9 mouse cellular contexts compared by ENCODE assay signal in genomic region chr2:101525503-101526381, GRCm38 (mm10).
A peak's percentile ranks its signal among the peaks of the same experiment; 100 is the strongest.
DNase-seq lines count a peak whose midpoint lies in the region; ATAC-seq and TF ChIP-seq lines count a peak whose summit lies in the region.
"Had no signal": no experiment of that assay in that cellular context is flagged by ENCODE, and none has a peak within 500 bp of the region (broad histone marks: within the 10 kb centered on the region; RNA-seq: fewer than 3 reads in every experiment).

No protein-coding gene starts in this region.

- DNase-seq in intestine, embryonic 14.5 days (ENCODE audit: low spot score): peak; percentile 52
- peak; percentile 45 for DNase-seq in ZHBTc4 (ENCODE audit: low read depth, low spot score)
- peak; percentile 58 for DNase-seq in left cerebral cortex, postnatal 4 days
- peak; percentile 61 for DNase-seq in retina, postnatal 7 days (ENCODE audit: low read depth, low spot score)
- no peak for DNase-seq in urinary bladder, postnatal 36 days (ENCODE audit: low spot score in 2 of 2)

- TF ChIP-seq POLR2A in cortical plate, adult 2 months (IDR thresholded peaks at IDR 0.05; ENCODE audit: extremely low read depth, insufficient read depth, low read length): no peak

- intact Hi-C loops in left cerebral cortex, postnatal 4 days (cut with DNase I): loop anchor here (10.0 kb wide), 1 partner anchor 221 kb away; no protein-coding TSS in a partner anchor

- H3K9me3 ChIP-seq in intestine, embryonic 14.5 days (ENCODE audit: control insufficient read depth, low read length): no peaks in the 10 kb centered on the region
- H3K9me3 ChIP-seq in intestine, embryonic 16.5 days (ENCODE audit: control insufficient read depth, low read length): no peaks in the 10 kb centered on the region
- H3K9me3 ChIP-seq in hindbrain, embryonic 13.5 days: no peaks in the 10 kb centered on the region
- H3K9me3 ChIP-seq: megakaryocyte, embryonic 14.5 days had no signal

- no peak overlapping the region for H3K4me2 ChIP-seq in intestine, embryonic 14.5 days (ENCODE audit: low read length)
- no peak overlapping the region for H3K4me2 ChIP-seq in intestine, embryonic 16.5 days (ENCODE audit: low read depth, low read length)
- no peak overlapping the region for H3K4me2 ChIP-seq in hindbrain, embryonic 13.5 days

- H3K36me3 ChIP-seq in intestine, embryonic 14.5 days (ENCODE audit: control insufficient read depth, insufficient read depth, low read length): no peaks in the 10 kb centered on the region
- H3K36me3 ChIP-seq in intestine, embryonic 16.5 days (ENCODE audit: control insufficient read depth, insufficient read depth, low read length): no peaks in the 10 kb centered on the region
- H3K36me3 ChIP-seq in hindbrain, embryonic 13.5 days: no peaks in the 10 kb centered on the region

- peak; percentile 84 for TF ChIP-seq CTCF in cortical plate, adult 2 months (IDR thresholded peaks at IDR 0.05; ENCODE audit: extremely low read depth, insufficient read depth, low read length)

- no peak overlapping the region for H3K27ac ChIP-seq in intestine, embryonic 14.5 days (ENCODE audit: low read depth)
- H3K27ac ChIP-seq in intestine, embryonic 16.5 days (ENCODE audit: low read length): no peak overlapping the region
- H3K27ac ChIP-seq in cortical plate, adult 2 months (ENCODE audit: insufficient read depth, low read length): no peak overlapping the region
- no peak overlapping the region for H3K27ac ChIP-seq in hindbrain, embryonic 13.5 days

- no peak overlapping the region for H3K9ac ChIP-seq in intestine, embryonic 14.5 days (ENCODE audit: low read length)
- H3K9ac ChIP-seq in intestine, embryonic 16.5 days (ENCODE audit: low read depth, low read length): no peak overlapping the region
- no peak overlapping the region for H3K9ac ChIP-seq in hindbrain, embryonic 13.5 days

- H3K27me3 ChIP-seq in intestine, embryonic 14.5 days (replicated peaks; ENCODE audit: control insufficient read depth, insufficient read depth, low read length): no peaks in the 10 kb centered on the region
- no peaks in the 10 kb centered on the region for H3K27me3 ChIP-seq in intestine, embryonic 16.5 days (replicated peaks; ENCODE audit: control insufficient read depth, insufficient read depth, low read length)
- H3K27me3 ChIP-seq in hindbrain, embryonic 13.5 days: no peaks in the 10 kb centered on the region

- no peak overlapping the region for H3K4me3 ChIP-seq in intestine, embryonic 14.5 days (ENCODE audit: low read depth, low read length)
- H3K4me3 ChIP-seq in intestine, embryonic 16.5 days (ENCODE audit: low read length): no peak overlapping the region
- H3K4me3 ChIP-seq in cortical plate, adult 2 months (ENCODE audit: insufficient read depth, low read length): no peak overlapping the region
- no peak overlapping the region for H3K4me3 ChIP-seq in hindbrain, embryonic 13.5 days
- H3K4me3 ChIP-seq: megakaryocyte, embryonic 14.5 days had no signal

- WGBS in intestine, embryonic 14.5 days: 75% methylated on average over 6 of the region's 6 CpGs
- WGBS in intestine, embryonic 16.5 days: 72% methylated on average over 6 of the region's 6 CpGs
- WGBS in hindbrain, embryonic 13.5 days: 71% methylated on average over 6 of the region's 6 CpGs

- no peak for ATAC-seq in intestine, embryonic 14.5 days (replicated peaks; ENCODE audit: low FRiP score, low TSS enrichment, low read depth)
- no peak for ATAC-seq in intestine, embryonic 16.5 days
- ATAC-seq in hindbrain, embryonic 13.5 days (ENCODE audit: low FRiP score): 0 out of 2 replicates have a peak, but pooled peaks have one; percentile 57

- H3K4me1 ChIP-seq in intestine, embryonic 14.5 days (replicated peaks; ENCODE audit: control insufficient read depth, insufficient read depth, low read length): no peaks in the 10 kb centered on the region
- no peaks in the 10 kb centered on the region for H3K4me1 ChIP-seq in intestine, embryonic 16.5 days (ENCODE audit: control insufficient read depth, insufficient read depth, low read length)
- H3K4me1 ChIP-seq in cortical plate, adult 2 months (ENCODE audit: control insufficient read depth, insufficient read depth, low read length): no peaks in the 10 kb centered on the region
- no peaks in the 10 kb centered on the region for H3K4me1 ChIP-seq in hindbrain, embryonic 13.5 days (replicated peaks)
- H3K4me1 ChIP-seq: megakaryocyte, embryonic 14.5 days had no signal

Comparison
In these comparisons a context has a peak if more than half of its experiments do, and no peak if none do; other contexts are left out.
1. DNase-seq: peak in intestine, embryonic 14.5 days (single experiment), ZHBTc4 (single experiment), left cerebral cortex, postnatal 4 days (single experiment) and retina, postnatal 7 days (single experiment); none in urinary bladder, postnatal 36 days (0 of 2).